Mouse (Mus musculus): ENCODE data around the gene Idh3a. TPM values are rescaled to one million over a fixed set of nuclear protein-coding genes. Genes with fewer than 3 reads are reported as not detected.

The Idh3a gene
- total RNA-seq (2023): 41.4 TPM

GRCm38 (mm10) chr9:54586199-54587061 lies at the start of gene Idh3a:
Gene Idh3a (plus strand): TSS chr9:54586334.

GRCm38 (mm10) chr9:54538684-54539083 lies 47.5 kb upstream of the Idh3a start, which contains the start of gene Sh2d7:
Gene Sh2d7 (plus strand): TSS chr9:54538984.

GRCm38 (mm10) chr9:54559771-54560471 lies 26.2 kb upstream of the Idh3a start, which contains the start of gene Cib2:
Gene Cib2 (minus strand): TSS chr9:54560218.

Other genes with a start within 250 kb of the Idh3a start
- 0.56 TPM for gene Dmxl2, start 84.7 kb upstream of the Idh3a start, total RNA-seq (2023)
- gene Sh2d7, start 47.4 kb upstream of the Idh3a start, total RNA-seq (2023): not detected
- not detected for gene Cib2, start 26.1 kb upstream of the Idh3a start, total RNA-seq (2023)
- gene Acsbg1, start 75.5 kb downstream of the Idh3a start, total RNA-seq (2023): 9.2 TPM
- gene Dnaja4, start 112.5 kb downstream of the Idh3a start, total RNA-seq (2023): 15.8 TPM
- gene Wdr61, start 148.2 kb downstream of the Idh3a start, total RNA-seq (2023): 46.5 TPM
- not detected for gene Crabp1, start 178.4 kb downstream of the Idh3a start, total RNA-seq (2023)

Data from CD4-positive naive resting alpha-beta T cell, adult 57 days (primary cell).